Comparison of ENCODE assay signal across 8 mouse cellular contexts in the genomic region with DNA sequence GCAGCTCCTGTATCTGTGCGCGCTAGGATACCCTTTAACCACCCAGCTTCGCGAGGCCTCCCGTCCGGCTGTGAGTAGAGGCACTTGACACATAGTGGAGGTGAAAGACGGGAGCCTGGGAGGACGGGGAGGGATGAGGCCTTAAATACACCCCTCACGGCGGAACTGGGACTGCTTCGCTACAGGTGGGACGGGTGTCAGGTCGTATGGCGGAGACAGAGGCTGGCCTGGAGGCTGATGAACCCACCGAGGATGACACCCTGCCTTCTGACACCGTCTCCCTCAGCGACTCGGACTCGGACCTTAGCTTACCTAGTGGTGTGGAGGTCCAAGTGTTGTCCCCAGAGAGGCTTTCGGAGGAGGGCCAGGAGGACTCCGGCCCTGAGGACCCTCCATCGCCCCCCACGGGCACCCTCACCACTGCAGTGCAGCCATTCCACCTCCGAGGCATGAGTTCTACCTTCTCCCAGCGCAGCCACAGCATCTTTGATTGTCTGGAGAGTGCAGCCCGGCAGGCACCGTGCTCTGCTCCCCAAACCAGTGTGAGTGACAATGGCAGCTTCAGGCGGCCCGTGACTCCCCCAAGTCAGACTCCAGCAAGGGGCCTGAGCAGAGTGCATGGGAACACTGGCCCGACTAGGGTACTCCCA. TPM values are rescaled to one million over a fixed set of nuclear protein-coding genes. Genes with fewer than 3 reads are reported as not detected.
DNase-seq lines count a peak whose midpoint lies in the region; ATAC-seq and TF ChIP-seq lines count a peak whose summit lies in the region.

No protein-coding gene starts in this region.

- H3K27me3 ChIP-seq in forebrain, embryonic 13.5 days = no peaks in the 10 kb centered on the region
- H3K27me3 ChIP-seq in limb, embryonic 10.5 days (ENCODE audit: low read depth, poor library complexity, severe bottlenecking) = no peaks in the 10 kb centered on the region
- no peaks in the 10 kb centered on the region for H3K27me3 ChIP-seq in midbrain, embryonic 16.5 days (ENCODE audit: control insufficient read depth, insufficient read depth, low read depth, low read length)

- H3K4me1 ChIP-seq in bone marrow macrophage, adult 2 months (ENCODE audit: control insufficient read depth, insufficient read depth, low read length) = peaks cover 4% of the 10 kb centered on the region; the same call in 1 of the 2 replicates
- peaks cover 30% of the 10 kb centered on the region for H3K4me1 ChIP-seq in forebrain, embryonic 13.5 days
- H3K4me1 ChIP-seq in limb, embryonic 10.5 days = peaks cover 30% of the 10 kb centered on the region
- H3K4me1 ChIP-seq in midbrain, embryonic 16.5 days (ENCODE audit: control insufficient read depth, insufficient read depth, low read length) = peaks cover 20% of the 10 kb centered on the region

- DNase-seq in layer of hippocampus, adult 2 months (ENCODE audit: low spot score in 2 of 2) = no peak
- DNase-seq in layer of hippocampus, adult 9-10 months (ENCODE audit: low spot score) = no peak
- peak; percentile 41 for DNase-seq in limb, embryonic 10.5 days (ENCODE audit: low spot score)
- DNase-seq in layer of hippocampus, adult 9-11 months = no peak
- DNase-seq in left cerebral cortex, adult 8-10 months (ENCODE audit: low spot score in 2 of 2) = no peak

- peak overlapping the region; percentile 94 for H3K9ac ChIP-seq in forebrain, embryonic 13.5 days
- H3K9ac ChIP-seq in midbrain, embryonic 16.5 days (ENCODE audit: low read depth, low read length) = peak overlapping the region; percentile 93

- H3K4me3 ChIP-seq in layer of hippocampus, adult 2 months = peak overlapping the region; percentile 94
- H3K4me3 ChIP-seq in bone marrow macrophage, adult 2 months (ENCODE audit: insufficient read depth, low read length) = peak overlapping the region; percentile 90
- peak overlapping the region; percentile 89 for H3K4me3 ChIP-seq in forebrain, embryonic 13.5 days
- H3K4me3 ChIP-seq in limb, embryonic 10.5 days = peak overlapping the region; percentile 87
- peak overlapping the region; percentile 84 for H3K4me3 ChIP-seq in midbrain, embryonic 16.5 days (ENCODE audit: low read depth, low read length)

- ATAC-seq in forebrain, embryonic 13.5 days = no peak
- no peak for ATAC-seq in midbrain, embryonic 16.5 days

- no peak for TF ChIP-seq POLR2A in bone marrow macrophage, adult 2 months (IDR thresholded peaks at IDR 0.05; ENCODE audit: borderline replicate concordance, low read depth, low read length)

- 10% methylated on average over 30 of the region's 30 CpGs for WGBS in forebrain, embryonic 13.5 days
- WGBS in limb, embryonic 10.5 days = 13% methylated on average over 30 of the region's 30 CpGs
- WGBS in midbrain, embryonic 16.5 days = 14% methylated on average over 30 of the region's 30 CpGs

- peak overlapping the region; percentile 100 for H3K4me2 ChIP-seq in forebrain, embryonic 13.5 days
- peak overlapping the region; percentile 99 for H3K4me2 ChIP-seq in midbrain, embryonic 16.5 days (ENCODE audit: low read length)

- H3K36me3 ChIP-seq in forebrain, embryonic 13.5 days (ENCODE audit: poor library complexity, severe bottlenecking) = peaks cover 32% of the 10 kb centered on the region
- H3K36me3 ChIP-seq in limb, embryonic 10.5 days = peaks cover 63% of the 10 kb centered on the region
- H3K36me3 ChIP-seq in midbrain, embryonic 16.5 days (ENCODE audit: control insufficient read depth, insufficient read depth, low read length) = peaks cover 27% of the 10 kb centered on the region

- no peak for TF ChIP-seq CTCF in layer of hippocampus, adult 2 months (conservative IDR thresholded peaks at IDR 0.05)
- no peak for TF ChIP-seq CTCF in bone marrow macrophage, adult 2 months (IDR thresholded peaks at IDR 0.05; ENCODE audit: low read depth, low read length)

- H3K27ac ChIP-seq in layer of hippocampus, adult 2 months = peak overlapping the region; percentile 89
- H3K27ac ChIP-seq in bone marrow macrophage, adult 2 months (ENCODE audit: insufficient read depth, low read depth, low read length) = peak overlapping the region; percentile 41
- peak overlapping the region; percentile 74; the same call in 1 of the 2 replicates for H3K27ac ChIP-seq in forebrain, embryonic 13.5 days
- H3K27ac ChIP-seq in limb, embryonic 10.5 days = peak overlapping the region; percentile 91
- H3K27ac ChIP-seq in midbrain, embryonic 16.5 days (ENCODE audit: low read length) = peak overlapping the region; percentile 85

- H3K9me3 ChIP-seq in forebrain, embryonic 13.5 days (replicated peaks) = no peaks in the 10 kb centered on the region
- H3K9me3 ChIP-seq in limb, embryonic 10.5 days (replicated peaks) = no peaks in the 10 kb centered on the region
- H3K9me3 ChIP-seq in midbrain, embryonic 16.5 days (replicated peaks; ENCODE audit: control insufficient read depth, low read length, poor library complexity, severe bottlenecking) = no peaks in the 10 kb centered on the region

RNA-seq across cellular contexts. Expression of gene Tssc4, which starts 0.8 kb away (rescaled TPM):
- total RNA-seq in layer of hippocampus, adult 2 months (2021) = 10 to 100 TPM; 38.5 to 41.4 TPM
- polyA plus RNA-seq in bone marrow macrophage, adult 2 months (2012; ENCODE audit: insufficient read depth, insufficient read length, missing spikeins) = 17.5 and 23.0 TPM in 2 replicates
- 108 and 122 TPM in 2 replicates for polyA plus RNA-seq in forebrain, embryonic 13.5 days (2015; fragmentation: Nextera tagmentation; extraction: Ambion mirVana)
- 145 and 157 TPM in 2 replicates for polyA plus RNA-seq in limb, embryonic 10.5 days (2016; fragmentation: Nextera tagmentation; extraction: Ambion mirVana)
- 90.6 and 90.7 TPM in 2 replicates for polyA plus RNA-seq in midbrain, embryonic 16.5 days (2015; fragmentation: Nextera tagmentation; extraction: Ambion mirVana)
- 10 to 100 TPM; 37.0 to 42.1 (median 39.8) TPM for total RNA-seq in left cerebral cortex, adult 8-10 months (2022)

RNA-seq across cellular contexts. Expression of gene Cd81, which starts 17.3 kb away (rescaled TPM):
- total RNA-seq in layer of hippocampus, adult 2 months (2021) = 100 to 1,000 TPM; 419 to 448 TPM
- 314 and 321 TPM in 2 replicates for polyA plus RNA-seq in bone marrow macrophage, adult 2 months (2012; ENCODE audit: insufficient read depth, insufficient read length, missing spikeins)
- 217 and 236 TPM in 2 replicates for polyA plus RNA-seq in forebrain, embryonic 13.5 days (2015; fragmentation: Nextera tagmentation; extraction: Ambion mirVana)
- polyA plus RNA-seq in limb, embryonic 10.5 days (2016; fragmentation: Nextera tagmentation; extraction: Ambion mirVana) = 267 and 310 TPM in 2 replicates
- 364 and 411 TPM in 2 replicates for polyA plus RNA-seq in midbrain, embryonic 16.5 days (2015; fragmentation: Nextera tagmentation; extraction: Ambion mirVana)
- 100 to 1,000 TPM; 406 to 526 (median 451) TPM for total RNA-seq in left cerebral cortex, adult 8-10 months (2022)

RNA-seq across cellular contexts. Expression of gene Trpm5, which starts 24.6 kb away (rescaled TPM):
- not detected for total RNA-seq in layer of hippocampus, adult 2 months (2021)
- not detected in 2 replicates for polyA plus RNA-seq in bone marrow macrophage, adult 2 months (2012; ENCODE audit: insufficient read depth, insufficient read length, missing spikeins)
- 1.3 and 1.7 TPM in 2 replicates for polyA plus RNA-seq in forebrain, embryonic 13.5 days (2015; fragmentation: Nextera tagmentation; extraction: Ambion mirVana)
- 0.88 and 1.9 TPM in 2 replicates for polyA plus RNA-seq in limb, embryonic 10.5 days (2016; fragmentation: Nextera tagmentation; extraction: Ambion mirVana)
- 1.5 and 1.8 TPM in 2 replicates for polyA plus RNA-seq in midbrain, embryonic 16.5 days (2015; fragmentation: Nextera tagmentation; extraction: Ambion mirVana)
- not detected for total RNA-seq in left cerebral cortex, adult 8-10 months (2022)

RNA-seq across cellular contexts. Expression of gene Kcnq1, which starts 36.3 kb away (rescaled TPM):
- total RNA-seq in layer of hippocampus, adult 2 months (2021) = under 1 TPM; 0.29 to 0.97 TPM
- polyA plus RNA-seq in bone marrow macrophage, adult 2 months (2012; ENCODE audit: insufficient read depth, insufficient read length, missing spikeins) = not detected in 2 replicates
- polyA plus RNA-seq in forebrain, embryonic 13.5 days (2015; fragmentation: Nextera tagmentation; extraction: Ambion mirVana) = 0.48 and 1.2 TPM in 2 replicates
- 0.94 and 1.0 TPM in 2 replicates for polyA plus RNA-seq in limb, embryonic 10.5 days (2016; fragmentation: Nextera tagmentation; extraction: Ambion mirVana)
- polyA plus RNA-seq in midbrain, embryonic 16.5 days (2015; fragmentation: Nextera tagmentation; extraction: Ambion mirVana) = 1.1 and 2.2 TPM in 2 replicates
- total RNA-seq in left cerebral cortex, adult 8-10 months (2022) = 1 to 10 TPM in 2 of 4 experiments, under 1 TPM in 2; 0.21 to 1.1 (median 0.86) TPM

Comparison
In these comparisons a context has a peak if more than half of its experiments do, and no peak if none do; other contexts are left out.
1. H3K27ac ChIP-seq: peak in every context shown above with its lines; median percentile 91 in limb, embryonic 10.5 days; 89 in layer of hippocampus, adult 2 months; 85 in midbrain, embryonic 16.5 days; 74 in forebrain, embryonic 13.5 days; 41 in bone marrow macrophage, adult 2 months.